Mouse (Mus musculus) layer of hippocampus, adult 9-11 months (tissue): Measurements from ENCODE around the gene Vkorc1l1.

ENCODE experiments used
- DNase-seq: peaks from one replicate; pipeline ENCODE4 v3.0.0; 2022

Gene Vkorc1l1

GRCm38 (mm10) chr5:129942073-129942939, 536 bp downstream of the Vkorc1l1 start:
- peak; percentile 22 for DNase-seq

- DNase-seq: no peak
Measured at GRCm38 (mm10) chr5:129943402-129943801, 1.6 kb downstream of the Vkorc1l1 start.

GRCm38 (mm10) chr5:129947528-129948033, 5.8 kb downstream of the Vkorc1l1 start:
- no peak for DNase-seq

GRCm38 (mm10) chr5:129952143-129952542, 10.4 kb downstream of the Vkorc1l1 start:
- no peak for DNase-seq

GRCm38 (mm10) chr5:129954473-129955254, 12.9 kb downstream of the Vkorc1l1 start:
- DNase-seq: no peak

GRCm38 (mm10) chr5:129955792-129956191, 14.0 kb downstream of the Vkorc1l1 start:
- DNase-seq: no peak

- DNase-seq: no peak
Measured at GRCm38 (mm10) chr5:129963224-129963623, 21.5 kb downstream of the Vkorc1l1 start.

GRCm38 (mm10) chr5:129966448-129966847, 24.7 kb downstream of the Vkorc1l1 start:
- DNase-seq: no peak

GRCm38 (mm10) chr5:129968417-129968816, 26.6 kb downstream of the Vkorc1l1 start:
- no peak for DNase-seq

- no peak for DNase-seq
Measured at GRCm38 (mm10) chr5:129971491-129971890, 29.7 kb downstream of the Vkorc1l1 start.

- no peak for DNase-seq
Measured at GRCm38 (mm10) chr5:129974354-129974753, 32.6 kb downstream of the Vkorc1l1 start.

GRCm38 (mm10) chr5:129974866-129975311, 33.1 kb downstream of the Vkorc1l1 start:
- no peak for DNase-seq

- no peak for DNase-seq
Measured at GRCm38 (mm10) chr5:129977768-129978167, 36.0 kb downstream of the Vkorc1l1 start.

- DNase-seq: no peak
Measured at GRCm38 (mm10) chr5:129978608-129979007, 36.8 kb downstream of the Vkorc1l1 start.

GRCm38 (mm10) chr5:129980216-129980615, 38.4 kb downstream of the Vkorc1l1 start:
- no peak for DNase-seq

GRCm38 (mm10) chr5:129989376-129989775, 47.6 kb downstream of the Vkorc1l1 start:
- no peak for DNase-seq

GRCm38 (mm10) chr5:129991898-129992297, 50.1 kb downstream of the Vkorc1l1 start:
- no peak for DNase-seq

- DNase-seq: no peak
Measured at GRCm38 (mm10) chr5:129993374-129993773, 51.6 kb downstream of the Vkorc1l1 start.

- DNase-seq: no peak
Measured at GRCm38 (mm10) chr5:129994989-129995388, 53.2 kb downstream of the Vkorc1l1 start.

GRCm38 (mm10) chr5:129997700-129998099, 55.9 kb downstream of the Vkorc1l1 start:
- no peak for DNase-seq

GRCm38 (mm10) chr5:129999097-129999496, 57.3 kb downstream of the Vkorc1l1 start:
- DNase-seq: peak; percentile 38

- DNase-seq: peak; percentile 64
Measured at GRCm38 (mm10) chr5:130000735-130001134, 59.0 kb downstream of the Vkorc1l1 start.

- peak; percentile 42 for DNase-seq
Measured at GRCm38 (mm10) chr5:130001356-130001987, 59.7 kb downstream of the Vkorc1l1 start.
